Mouse (Mus musculus) limb, embryonic 12.5 days (tissue): ENCODE results near the gene Atp2c2. TPM values are rescaled to one million over a fixed set of nuclear protein-coding genes. Genes with fewer than 3 reads are reported as not detected.

Experiments used
- ATAC-seq: fragments of 200-750 bp; cut with Nextera tagmentation; 2 replicates; pipeline ENCODE4 v1.8.0; 2017; ENCODE audit warnings: low read depth, moderate TSS enrichment; ENCODE audit not compliant: insufficient number of reproducible peaks, insufficient read depth, low FRiP score, low TSS enrichment
- H3K27ac ChIP-seq: fragments of 300-500 bp; sonication (generic); 2 replicates; pipeline ENCODE4 v1.5.1; 2016; ENCODE audit warnings: mild to moderate bottlenecking, moderate library complexity
- H3K27me3 ChIP-seq: fragments of 300-500 bp; sonication (generic); 2 replicates; pipeline ENCODE4 v1.6.1; 2016; ENCODE audit warnings: mild to moderate bottlenecking, moderate library complexity
- H3K36me3 ChIP-seq: fragments of 300-500 bp; sonication (generic); 2 replicates; pipeline ENCODE4 v1.6.1; 2016; ENCODE audit warnings: mild to moderate bottlenecking, moderate library complexity
- H3K4me1 ChIP-seq: fragments of 300-500 bp; sonication (generic); replicated peaks from 2 replicates; pipeline ENCODE4 v1.6.1; 2016
- H3K4me2 ChIP-seq: fragments of 300-500 bp; sonication (generic); 2 replicates; pipeline ENCODE4 v1.6.1; 2016; ENCODE audit warnings: mild to moderate bottlenecking, moderate library complexity
- H3K4me3 ChIP-seq: fragments of 300-500 bp; sonication (generic); replicated peaks from 2 replicates; pipeline ENCODE4 v1.5.1; 2016; ENCODE audit warnings: mild to moderate bottlenecking
- H3K9ac ChIP-seq: fragments of 300-500 bp; sonication (generic); replicated peaks from 2 replicates; pipeline ENCODE4 v1.6.1; 2016; ENCODE audit warnings: mild to moderate bottlenecking, moderate library complexity
- H3K9me3 ChIP-seq: fragments of 300-500 bp; sonication (generic); 2 replicates; pipeline ENCODE4 v1.6.1; 2016; ENCODE audit warnings: mild to moderate bottlenecking, moderate library complexity
- WGBS: fragments of 180-500 bp; shearing (Covaris S2); methylation state at CpG from one replicate; pipeline ENCODE4 v1.1.7; 2016; 5-methylcytosine and 5-hydroxymethylcytosine counted together
- polyA plus RNA-seq: library from polyadenylated mRNA; unstranded; fragments of >200 nt; fragmentation: Nextera tagmentation; extraction: Ambion mirVana; gene quantifications from 2 replicates; pipeline ENCODE4 v1.2.1, GENCODE M21; 2016

Atp2c2 gene
- polyA plus RNA-seq, 1 experiment from 2014 or later, result 1.9 TPM

DNA sequence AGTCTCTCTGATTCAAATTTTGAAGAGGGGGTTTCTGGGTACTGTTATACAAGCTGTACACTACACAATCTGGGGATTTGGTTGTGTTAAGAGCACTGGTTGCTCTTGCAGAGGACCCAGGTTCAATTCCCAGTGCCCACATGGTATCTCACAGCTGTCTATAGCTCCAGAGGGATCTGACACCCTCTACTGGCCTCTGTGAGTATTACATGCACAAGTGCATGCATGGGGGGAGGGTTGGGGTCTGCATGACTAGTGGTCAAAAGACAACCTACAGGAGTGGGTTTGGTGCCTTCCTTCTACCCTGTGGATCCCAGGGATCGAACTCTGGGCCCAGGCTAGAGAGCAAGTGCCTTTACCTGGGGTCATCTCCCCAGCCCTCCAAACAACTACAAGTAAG, 102.8 kb downstream of the Atp2c2 start:
- no peak for ATAC-seq
- 0 out of 2 replicates have a peak, but pooled peaks cover 2% of the 10 kb centered on the region for H3K27me3 ChIP-seq
- no peak overlapping the region for H3K9ac ChIP-seq
- 100% methylated on average over 1 of the region's 1 CpGs for WGBS
- no peak overlapping the region for H3K27ac ChIP-seq
- no peaks in the 10 kb centered on the region for H3K36me3 ChIP-seq
- no peak overlapping the region for H3K4me3 ChIP-seq
- peaks cover 23% of the 10 kb centered on the region for H3K4me1 ChIP-seq
- H3K4me2 ChIP-seq, result no peak overlapping the region
- H3K9me3 ChIP-seq, result no peaks in the 10 kb centered on the region

DNA sequence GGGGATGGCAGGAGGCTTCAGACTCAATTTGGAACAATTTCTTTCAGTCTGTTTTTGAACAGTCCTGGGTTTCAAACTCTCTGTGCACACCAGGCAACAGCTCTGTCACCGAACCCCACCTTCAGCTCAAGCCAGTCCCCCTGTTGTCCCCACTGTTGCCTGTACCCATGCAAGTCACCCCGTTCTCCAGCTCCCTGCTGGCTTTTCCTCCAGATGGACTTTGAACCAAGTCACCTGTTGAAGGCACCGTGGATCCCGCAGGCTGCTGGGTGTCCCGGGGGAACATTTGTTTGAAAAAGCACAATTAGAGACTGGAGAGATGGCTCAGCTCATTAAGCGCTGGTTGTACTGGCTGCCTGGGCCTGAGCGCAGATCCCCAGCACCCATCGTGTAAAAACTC, 105.5 kb downstream of the Atp2c2 start:
- Histone ChIP-seq H3K9ac (no peak overlapping the region; the same call in 1 of the 2 replicates), H3K27me3 (0 out of 2 replicates have a peak, but pooled peaks cover 2% of the 10 kb centered on the region), H3K27ac (no peak overlapping the region), H3K4me2 (no peak overlapping the region), H3K36me3 (peaks cover 17% of the 10 kb centered on the region), H3K9me3 (no peaks in the 10 kb centered on the region), H3K4me1 (peaks cover 4% of the 10 kb centered on the region; the same call in 1 of the 2 replicates), H3K4me3 (no peak overlapping the region)
- 72% methylated on average over 8 of the region's 8 CpGs for WGBS
- no peak for ATAC-seq

DNA sequence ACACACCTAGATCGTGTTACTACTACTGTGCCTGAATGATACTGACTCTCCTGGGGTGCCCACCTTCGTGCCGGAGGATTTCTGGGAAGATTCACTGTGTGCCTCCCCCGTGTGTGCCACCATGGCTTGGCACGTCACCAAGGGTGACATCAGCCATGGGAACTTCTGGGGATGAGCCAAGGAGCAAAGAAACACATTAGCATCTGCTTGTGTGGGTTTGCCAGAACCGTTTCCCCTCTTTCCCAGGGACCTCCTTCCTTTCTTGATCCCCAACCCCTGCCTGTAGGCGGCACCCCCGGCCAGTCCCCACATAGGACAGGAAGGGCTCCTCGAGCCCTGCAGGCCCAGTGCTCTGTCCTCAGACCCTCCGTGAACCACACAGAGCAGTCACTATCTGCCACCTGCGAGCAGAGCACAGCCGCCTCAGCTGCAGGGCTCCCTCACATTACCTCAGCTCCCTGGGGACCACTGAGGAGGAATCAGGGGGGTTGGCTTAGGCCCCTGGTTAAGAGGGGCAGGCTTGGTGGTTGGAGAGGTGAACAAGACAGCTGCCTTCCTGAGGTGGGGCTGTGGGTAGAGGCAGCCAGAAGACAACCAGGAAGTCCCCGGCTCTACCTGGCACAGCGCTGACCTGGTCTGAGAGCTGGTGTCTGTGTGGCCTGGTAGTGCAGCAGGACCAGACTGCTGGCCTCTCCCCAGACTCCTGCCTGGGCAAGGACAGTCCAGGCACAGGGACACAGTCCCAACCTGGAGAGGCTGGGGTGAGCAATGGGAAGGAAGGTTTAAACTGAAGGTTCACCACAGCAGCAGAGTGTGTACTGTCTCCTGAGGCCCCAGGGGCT, 106.8 kb downstream of the Atp2c2 start:
- Histone ChIP-seq H3K4me3 (no peak overlapping the region), H3K36me3 (peaks cover 17% of the 10 kb centered on the region), H3K27ac (no peak overlapping the region), H3K4me2 (no peak overlapping the region), H3K4me1 (peaks cover 4% of the 10 kb centered on the region; the same call in 1 of the 2 replicates), H3K9me3 (no peaks in the 10 kb centered on the region), H3K9ac (no peak overlapping the region), H3K27me3 (0 out of 2 replicates have a peak, but pooled peaks cover 2% of the 10 kb centered on the region)
- ATAC-seq, result no peak
- 80% methylated on average over 14 of the region's 14 CpGs for WGBS

Other genes starting within 250 kb of the Atp2c2 start
- gene Slc38a8, start 198.3 kb upstream of the Atp2c2 start, polyA plus RNA-seq, result 0.10 TPM in 1 of 2 replicates, not detected in the other
- 140 and 147 TPM in 2 replicates for gene Mbtps1, start 141.3 kb upstream of the Atp2c2 start, polyA plus RNA-seq
- gene Hsdl1, start 124.8 kb upstream of the Atp2c2 start, polyA plus RNA-seq, result 33.6 and 35.3 TPM in 2 replicates
- not detected in 2 replicates for gene Dnaaf1, start 124.8 kb upstream of the Atp2c2 start, polyA plus RNA-seq
- gene Taf1c, start 94.8 kb upstream of the Atp2c2 start, polyA plus RNA-seq, result 14.1 and 15.1 TPM in 2 replicates
- gene Adad2, start 87.3 kb upstream of the Atp2c2 start, polyA plus RNA-seq, result 0.14 and 0.41 TPM in 2 replicates
- 0.05 TPM in 2 replicates for gene Kcng4, start 64.3 kb upstream of the Atp2c2 start, polyA plus RNA-seq
- 0.15 TPM in 1 of 2 replicates, not detected in the other for gene Wfdc1, start 33.6 kb upstream of the Atp2c2 start, polyA plus RNA-seq
- 10.3 and 11.6 TPM in 2 replicates for gene Tldc1, start 78.4 kb downstream of the Atp2c2 start, polyA plus RNA-seq
- 76.3 and 95.6 TPM in 2 replicates for gene Cotl1, start 140.5 kb downstream of the Atp2c2 start, polyA plus RNA-seq
- 8.4 and 8.7 TPM in 2 replicates for gene Klhl36, start 162.3 kb downstream of the Atp2c2 start, polyA plus RNA-seq
- 153 and 168 TPM in 2 replicates for gene Usp10, start 210.4 kb downstream of the Atp2c2 start, polyA plus RNA-seq
- not detected in 2 replicates for gene Gm20388, start 210.8 kb downstream of the Atp2c2 start, polyA plus RNA-seq